Mouse (Mus musculus): ENCODE measurements around the gene Cdh20.

DNA sequence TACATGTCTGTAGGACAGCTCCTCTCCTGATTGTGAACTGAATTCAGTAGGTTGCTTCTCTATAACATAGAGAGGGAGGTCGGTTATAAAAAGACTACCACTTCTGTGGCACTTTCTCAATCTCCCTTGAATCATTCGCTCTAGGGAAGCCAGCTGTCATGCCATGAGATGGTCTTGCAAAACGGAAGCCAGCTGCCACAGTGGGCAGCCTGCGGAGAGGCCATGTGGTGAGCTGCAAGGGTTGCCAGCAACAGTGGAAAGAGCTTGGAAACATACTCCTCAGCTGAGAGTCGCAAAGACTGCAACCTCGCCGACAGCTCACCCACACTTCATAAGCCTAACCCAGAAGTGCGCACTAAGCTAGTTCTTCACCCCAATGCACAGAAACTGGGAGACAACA, 13.8 kb upstream of the Cdh20 start:
- TF ChIP-seq POLR2A (IDR thresholded peaks at IDR 0.05; ENCODE audit: low read depth, low read length) (no peak), CTCF (conservative IDR thresholded peaks at IDR 0.05; ENCODE audit: insufficient read depth, insufficient read length, low read depth, low read length) (no peak)

Data from kidney, adult 2 months (tissue).